Mouse (Mus musculus): ENCODE data around the gene Plpp2. TPM values are rescaled to one million over a fixed set of nuclear protein-coding genes. Genes with fewer than 3 reads are reported as not detected.

The Plpp2 gene
- polyA plus RNA-seq, 1 experiment = 4.1 TPM

DNA sequence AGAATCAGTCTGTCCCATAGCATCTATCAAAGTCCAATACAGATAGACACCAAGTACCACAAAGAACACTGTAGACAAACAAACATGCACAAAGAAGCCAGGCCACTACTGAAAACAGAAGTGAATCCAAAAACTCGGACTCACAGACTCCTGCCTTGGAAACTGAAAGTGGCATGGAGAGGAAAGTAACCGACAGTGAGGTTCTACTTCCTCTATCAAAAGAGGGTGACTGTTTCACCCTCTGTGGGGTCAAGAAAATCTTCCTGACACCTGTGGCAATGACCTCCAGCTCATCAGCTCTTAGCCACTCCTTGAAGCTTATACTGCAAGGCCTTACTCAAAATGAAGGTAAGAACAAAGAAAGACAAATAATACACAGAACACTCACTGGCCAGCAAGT lies 26.9 kb downstream of the Plpp2 start:
- H3K36me3 ChIP-seq (ENCODE audit: control insufficient read depth, insufficient read depth, low read length) = no peaks in the 10 kb centered on the region
- no peaks in the 10 kb centered on the region for H3K27me3 ChIP-seq (ENCODE audit: control insufficient read depth, insufficient read depth, low read length)
- no peak overlapping the region for H3K4me3 ChIP-seq (ENCODE audit: control insufficient read depth, low read depth, low read length)
- TF ChIP-seq CTCF (IDR thresholded peaks at IDR 0.05; ENCODE audit: control insufficient read depth, insufficient read depth, insufficient replicate concordance, low read depth, low read length) (no peak), POLR2A (IDR thresholded peaks at IDR 0.05; ENCODE audit: control insufficient read depth, low read depth, low read length) (no peak)
- H3K27ac ChIP-seq (ENCODE audit: control insufficient read depth, insufficient read depth, low read depth, low read length) = no peak overlapping the region
- no peaks in the 10 kb centered on the region for H3K4me1 ChIP-seq (ENCODE audit: control insufficient read depth, insufficient read depth, low read length)

DNA sequence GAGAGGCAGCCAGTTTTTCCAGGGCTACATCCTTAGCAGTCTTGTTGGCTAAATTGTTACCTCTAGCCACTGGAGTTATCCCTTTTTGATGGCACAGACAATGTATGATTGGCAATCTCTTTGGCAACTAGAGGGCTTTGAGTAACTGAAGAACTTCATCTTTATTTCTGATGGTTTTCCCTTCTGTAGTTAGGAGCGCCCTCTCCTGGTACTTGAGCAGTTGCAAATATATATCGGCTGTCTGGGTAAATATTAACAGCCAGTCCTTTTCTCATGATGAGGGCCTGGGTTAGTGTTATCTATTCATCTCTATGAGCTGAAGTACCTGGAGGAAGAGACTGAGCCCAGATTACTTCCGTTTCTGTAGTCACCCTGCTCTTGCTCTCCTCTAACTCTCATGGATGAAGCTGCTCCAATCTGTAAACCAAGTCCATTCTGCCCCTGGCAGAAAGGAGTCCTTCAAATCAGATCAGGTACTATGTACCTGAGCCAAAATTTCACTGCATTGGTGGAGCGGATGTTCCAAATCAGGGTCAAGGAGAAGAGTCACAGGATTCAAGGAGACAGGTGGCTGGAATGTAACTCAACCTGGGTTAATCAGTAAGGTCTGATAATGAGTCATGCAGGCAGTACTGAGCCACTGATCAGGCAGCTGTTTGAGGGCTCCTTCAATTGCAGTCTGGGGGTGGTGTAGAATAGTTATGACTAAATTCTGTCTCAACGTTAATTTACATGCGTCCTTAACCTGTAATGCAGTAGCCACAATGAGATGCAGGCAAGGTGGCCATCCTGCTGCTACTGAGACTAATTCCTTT lies 30.6 kb downstream of the Plpp2 start:
- no peaks in the 10 kb centered on the region for H3K36me3 ChIP-seq (ENCODE audit: control insufficient read depth, insufficient read depth, low read length)
- no peak for TF ChIP-seq POLR2A (IDR thresholded peaks at IDR 0.05; ENCODE audit: control insufficient read depth, low read depth, low read length)
- TF ChIP-seq CTCF (IDR thresholded peaks at IDR 0.05; ENCODE audit: control insufficient read depth, insufficient read depth, insufficient replicate concordance, low read depth, low read length) = no peak
- no peak overlapping the region for H3K4me3 ChIP-seq (ENCODE audit: control insufficient read depth, low read depth, low read length)
- H3K27me3 ChIP-seq (ENCODE audit: control insufficient read depth, insufficient read depth, low read length) = no peaks in the 10 kb centered on the region
- no peaks in the 10 kb centered on the region for H3K4me1 ChIP-seq (ENCODE audit: control insufficient read depth, insufficient read depth, low read length)
- H3K27ac ChIP-seq (ENCODE audit: control insufficient read depth, insufficient read depth, low read depth, low read length) = no peak overlapping the region

GRCm38 (mm10) chr10:79496701-79497288 lies 36.8 kb downstream of the Plpp2 start:
- Histone ChIP-seq H3K36me3 (ENCODE audit: control insufficient read depth, insufficient read depth, low read length) (no peaks in the 10 kb centered on the region), H3K4me1 (ENCODE audit: control insufficient read depth, insufficient read depth, low read length) (no peaks in the 10 kb centered on the region), H3K27ac (ENCODE audit: control insufficient read depth, insufficient read depth, low read depth, low read length) (no peak overlapping the region), H3K4me3 (ENCODE audit: control insufficient read depth, low read depth, low read length) (no peak overlapping the region), H3K27me3 (ENCODE audit: control insufficient read depth, insufficient read depth, low read length) (no peaks in the 10 kb centered on the region)
- TF ChIP-seq POLR2A (IDR thresholded peaks at IDR 0.05; ENCODE audit: control insufficient read depth, low read depth, low read length) (no peak), CTCF (IDR thresholded peaks at IDR 0.05; ENCODE audit: control insufficient read depth, insufficient read depth, insufficient replicate concordance, low read depth, low read length) (no peak)

- TF ChIP-seq CTCF (IDR thresholded peaks at IDR 0.05; ENCODE audit: control insufficient read depth, insufficient read depth, insufficient replicate concordance, low read depth, low read length) = no peak
- no peak for TF ChIP-seq POLR2A (IDR thresholded peaks at IDR 0.05; ENCODE audit: control insufficient read depth, low read depth, low read length)
- Histone ChIP-seq H3K36me3 (ENCODE audit: control insufficient read depth, insufficient read depth, low read length) (no peaks in the 10 kb centered on the region), H3K4me3 (ENCODE audit: control insufficient read depth, low read depth, low read length) (no peak overlapping the region), H3K4me1 (ENCODE audit: control insufficient read depth, insufficient read depth, low read length) (no peaks in the 10 kb centered on the region), H3K27me3 (ENCODE audit: control insufficient read depth, insufficient read depth, low read length) (no peaks in the 10 kb centered on the region), H3K27ac (ENCODE audit: control insufficient read depth, insufficient read depth, low read depth, low read length) (no peak overlapping the region)
Measured at GRCm38 (mm10) chr10:79495886-79496285, 37.7 kb downstream of the Plpp2 start.

Other genes with a start within 250 kb of the Plpp2 start
- not detected in 2 replicates for gene Vmn2r82, start 177.3 kb downstream of the Plpp2 start, polyA plus RNA-seq (2012; rRNA removed)
- gene Vmn2r83, start 65.1 kb downstream of the Plpp2 start, polyA plus RNA-seq (2012; rRNA removed) = not detected in 2 replicates
- gene Mier2, start 21.4 kb upstream of the Plpp2 start, polyA plus RNA-seq (2012; rRNA removed) = 25.1 and 28.0 TPM in 2 replicates
- 407 and 425 TPM in 2 replicates for gene Theg, start 53.5 kb upstream of the Plpp2 start, polyA plus RNA-seq (2012; rRNA removed)
- gene C2cd4c, start 80.2 kb upstream of the Plpp2 start, polyA plus RNA-seq (2012; rRNA removed) = 0.91 and 1.5 TPM in 2 replicates
- 4.5 and 5.8 TPM in 2 replicates for gene Shc2, start 104.1 kb upstream of the Plpp2 start, polyA plus RNA-seq (2012; rRNA removed)
- not detected in 2 replicates for gene Odf3l2, start 111.9 kb upstream of the Plpp2 start, polyA plus RNA-seq (2012; rRNA removed)
- gene Madcam1, start 130.8 kb upstream of the Plpp2 start, polyA plus RNA-seq (2012; rRNA removed) = not detected in 2 replicates
- 33.9 and 36.7 TPM in 2 replicates for gene Tpgs1, start 135.6 kb upstream of the Plpp2 start, polyA plus RNA-seq (2012; rRNA removed)
- 855 and 952 TPM in 2 replicates for gene Cdc34, start 148.4 kb upstream of the Plpp2 start, polyA plus RNA-seq (2012; rRNA removed)
- 0.33 and 0.52 TPM in 2 replicates for gene Gzmm, start 155.2 kb upstream of the Plpp2 start, polyA plus RNA-seq (2012; rRNA removed)
- 849 and 920 TPM in 2 replicates for gene Bsg, start 170.7 kb upstream of the Plpp2 start, polyA plus RNA-seq (2012; rRNA removed)
- gene Hcn2, start 182.8 kb upstream of the Plpp2 start, polyA plus RNA-seq (2012; rRNA removed) = 0.69 and 0.88 TPM in 2 replicates
- 30.6 and 32.5 TPM in 2 replicates for gene Polrmt, start 212.8 kb upstream of the Plpp2 start, polyA plus RNA-seq (2012; rRNA removed)
- gene Fgf22, start 221.3 kb upstream of the Plpp2 start, polyA plus RNA-seq (2012; rRNA removed) = 0.28 and 0.53 TPM in 2 replicates
- gene Rnf126, start 233.2 kb upstream of the Plpp2 start, polyA plus RNA-seq (2012; rRNA removed) = 989 and 1,153 TPM in 2 replicates
- 13.8 and 16.1 TPM in 2 replicates for gene Fstl3, start 243.5 kb upstream of the Plpp2 start, polyA plus RNA-seq (2012; rRNA removed)

Data from testis, adult 2 months (tissue).